Mouse (Mus musculus) testis, adult 2 months (tissue): ENCODE measurements around the gene Cd5. TPM values are rescaled to one million over a fixed set of nuclear protein-coding genes. Genes with fewer than 3 reads are reported as not detected.
A peak's percentile ranks its signal among the peaks of the same experiment; 100 is the strongest.

Source experiments
- H3K27ac ChIP-seq: fragments of 200-500 bp; 2 replicates; pipeline ENCODE4 v1.5.1; 2012; ENCODE audit warnings: low read depth, low read length; ENCODE audit not compliant: control insufficient read depth, insufficient read depth
- H3K27me3 ChIP-seq: fragments of 200-500 bp; 2 replicates; pipeline ENCODE4 v1.6.1; 2012; ENCODE audit warnings: mild to moderate bottlenecking, low read length, moderate library complexity; ENCODE audit not compliant: control insufficient read depth, insufficient read depth
- H3K36me3 ChIP-seq: fragments of 200-500 bp; 2 replicates; pipeline ENCODE4 v1.6.1; 2012; ENCODE audit warnings: mild to moderate bottlenecking, low read length; ENCODE audit not compliant: control insufficient read depth, insufficient read depth
- H3K4me1 ChIP-seq: fragments of 200-500 bp; 2 replicates; pipeline ENCODE4 v1.6.1; 2012; ENCODE audit warnings: low read length; ENCODE audit not compliant: control insufficient read depth, insufficient read depth
- H3K4me3 ChIP-seq: fragments of 200-500 bp; 2 replicates; pipeline ENCODE4 v1.5.1; 2012; ENCODE audit warnings: low read depth, mild to moderate bottlenecking, low read length, moderate library complexity, mixed read lengths; ENCODE audit not compliant: control insufficient read depth
- CTCF ChIP-seq: fragments of 200-500 bp; IDR thresholded peaks from 2 replicates; pipeline ENCODE4 v1.5.1; 2012; ENCODE audit warnings: low read depth, mild to moderate bottlenecking, inconsistent platforms, low read length, moderate library complexity; ENCODE audit not compliant: control insufficient read depth, insufficient read depth, insufficient replicate concordance
- POLR2A ChIP-seq: fragments of 200-500 bp; IDR thresholded peaks from 2 replicates; pipeline ENCODE4 v1.6.1; 2012; ENCODE audit warnings: low read depth, mild to moderate bottlenecking, inconsistent platforms, low read length, moderate library complexity; ENCODE audit not compliant: control insufficient read depth
- polyA plus RNA-seq: library from polyadenylated mRNA; depleted of rRNA; stranded (reverse); fragments of >200 nt; gene quantifications from 2 replicates; pipeline ENCODE4 v1.2.3, GENCODE M21; 2012; rRNA removed

Cd5 gene
- polyA plus RNA-seq, 1 experiment = 0.06 TPM

DNA sequence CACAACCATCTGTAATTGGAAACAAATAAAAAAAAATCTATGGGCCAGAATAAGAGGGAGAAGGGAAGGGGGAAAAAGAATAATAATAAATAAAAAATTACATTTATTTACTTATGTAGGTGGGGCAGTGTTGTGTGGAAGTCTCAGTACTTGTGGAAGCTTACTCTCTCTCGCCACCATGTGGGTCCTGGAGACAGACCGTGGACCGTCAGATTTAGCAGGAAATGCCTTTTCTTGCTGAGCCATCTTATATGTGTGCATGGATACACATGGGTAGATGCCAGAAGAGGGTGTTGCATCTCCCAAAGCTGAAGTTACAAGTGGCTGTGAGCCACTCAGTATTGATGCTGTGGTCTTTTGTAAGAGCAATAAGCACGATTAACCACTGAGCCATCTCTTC is 57.2 kb downstream of the Cd5 start:
- Histone ChIP-seq H3K36me3 (no peaks in the 10 kb centered on the region), H3K4me3 (no peak overlapping the region), H3K27ac (no peak overlapping the region), H3K4me1 (no peaks in the 10 kb centered on the region), H3K27me3 (no peaks in the 10 kb centered on the region)
- no peak for TF ChIP-seq CTCF
- TF ChIP-seq POLR2A = no peak

GRCm38 (mm10) chr19:10678772-10679067 is 60.1 kb downstream of the Cd5 start:
- TF ChIP-seq CTCF = no peak
- TF ChIP-seq POLR2A = no peak
- Histone ChIP-seq H3K27me3 (no peaks in the 10 kb centered on the region), H3K36me3 (no peaks in the 10 kb centered on the region), H3K4me1 (no peaks in the 10 kb centered on the region), H3K27ac (no peak overlapping the region), H3K4me3 (no peak overlapping the region)

- H3K4me1 ChIP-seq = no peaks in the 10 kb centered on the region
- TF ChIP-seq CTCF = peak; percentile 91; the same call in 1 of the 2 replicates
- TF ChIP-seq POLR2A = no peak
- no peaks in the 10 kb centered on the region for H3K36me3 ChIP-seq
- H3K4me3 ChIP-seq = no peak within 1 kb of the TSS
- no peak within 1 kb of the TSS for H3K27ac ChIP-seq
- no peaks in the 10 kb centered on the region for H3K27me3 ChIP-seq
Measured at GRCm38 (mm10) chr19:10677915-10678771, 60.7 kb downstream of the Cd5 start, which contains the start of gene Pga5. Pga5 (minus strand) TSS chr19:10678071.

GRCm38 (mm10) chr19:10676656-10677055 is 62.1 kb downstream of the Cd5 start:
- TF ChIP-seq CTCF (no peak), POLR2A (no peak)
- H3K27ac ChIP-seq = no peak overlapping the region

GRCm38 (mm10) chr19:10673275-10673674 is 65.5 kb downstream of the Cd5 start:
- H3K4me1 ChIP-seq = no peaks in the 10 kb centered on the region
- H3K27me3 ChIP-seq = no peaks in the 10 kb centered on the region
- TF ChIP-seq POLR2A (no peak), CTCF (no peak)
- no peak overlapping the region for H3K27ac ChIP-seq
- H3K4me3 ChIP-seq = no peak overlapping the region
- no peaks in the 10 kb centered on the region for H3K36me3 ChIP-seq

More at GRCm38 (mm10) chr19:10676656-10677055, 62.1 kb downstream of the Cd5 start:
- H3K4me1 ChIP-seq = no peaks in the 10 kb centered on the region
- no peaks in the 10 kb centered on the region for H3K27me3 ChIP-seq
- no peaks in the 10 kb centered on the region for H3K36me3 ChIP-seq
- no peak overlapping the region for H3K4me3 ChIP-seq

DNA sequence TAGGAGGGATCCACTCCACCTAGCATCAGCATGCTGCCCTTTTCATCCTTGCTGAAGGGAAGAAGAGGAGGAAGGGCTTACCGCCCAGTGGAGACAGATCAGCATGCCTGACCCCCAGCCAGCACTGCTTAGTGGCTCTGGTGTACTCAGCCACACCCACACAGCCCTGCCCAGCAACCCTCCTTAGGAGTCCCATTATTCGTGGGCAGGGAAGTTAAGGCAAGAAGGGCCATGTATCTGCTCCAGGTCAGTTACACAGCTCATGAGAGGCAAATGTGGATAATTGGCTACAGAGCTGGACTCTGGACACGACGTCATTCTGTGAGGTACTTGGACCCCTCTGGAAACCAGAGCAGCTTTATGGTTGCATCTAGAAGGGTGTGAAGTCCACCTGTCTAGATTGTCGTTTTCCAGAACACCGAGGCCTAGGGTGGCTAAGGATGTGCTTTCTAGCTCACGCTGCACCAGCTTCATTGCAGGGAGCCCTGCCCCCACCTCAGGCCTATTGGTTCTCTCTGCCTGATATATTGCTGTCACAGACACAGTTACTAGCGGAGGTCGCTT is 66.9 kb downstream of the Cd5 start:
- Histone ChIP-seq H3K36me3 (no peaks in the 10 kb centered on the region), H3K27ac (no peak overlapping the region), H3K27me3 (no peaks in the 10 kb centered on the region), H3K4me1 (no peaks in the 10 kb centered on the region), H3K4me3 (no peak overlapping the region)
- no peak for TF ChIP-seq POLR2A
- no peak for TF ChIP-seq CTCF

DNA sequence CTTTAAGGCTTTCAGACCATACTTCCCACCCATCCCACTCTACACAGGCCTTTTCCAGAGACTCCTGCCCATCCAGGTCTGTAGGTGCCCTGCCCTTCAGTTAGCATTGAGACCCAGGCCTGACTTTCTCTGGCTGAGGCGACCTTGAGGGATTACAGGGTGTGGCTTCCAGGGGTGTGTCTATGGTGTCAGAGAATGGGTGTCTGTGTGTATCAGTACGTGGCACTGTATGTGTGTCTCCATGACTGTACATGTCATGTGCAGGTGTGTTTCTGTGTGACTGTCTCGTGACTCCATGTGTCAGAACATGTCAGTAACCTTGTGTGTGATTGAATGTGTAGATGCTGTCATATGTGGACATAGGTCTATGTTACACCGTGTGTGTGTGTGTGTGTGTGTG is 67.5 kb downstream of the Cd5 start:
- no peak overlapping the region for H3K27ac ChIP-seq
- H3K36me3 ChIP-seq = no peaks in the 10 kb centered on the region
- TF ChIP-seq CTCF = no peak
- TF ChIP-seq POLR2A = no peak
- no peaks in the 10 kb centered on the region for H3K27me3 ChIP-seq
- H3K4me1 ChIP-seq = no peaks in the 10 kb centered on the region
- H3K4me3 ChIP-seq = no peak overlapping the region

Other genes starting within 250 kb of the Cd5 start
- gene Cpsf7, start 213.7 kb downstream of the Cd5 start, polyA plus RNA-seq = 30.4 and 33.1 TPM in 2 replicates
- gene Sdhaf2, start 212.9 kb downstream of the Cd5 start, polyA plus RNA-seq = 11.6 and 16.6 TPM in 2 replicates
- gene Tmem216, start 182.8 kb downstream of the Cd5 start, polyA plus RNA-seq = 37.4 and 39.5 TPM in 2 replicates
- gene Cyb561a3, start 161.8 kb downstream of the Cd5 start, polyA plus RNA-seq = 27.0 and 34.2 TPM in 2 replicates
- 18.3 and 24.5 TPM in 2 replicates for gene Tmem138, start 161.6 kb downstream of the Cd5 start, polyA plus RNA-seq
- gene Ddb1, start 133.7 kb downstream of the Cd5 start, polyA plus RNA-seq = 91.2 and 95.5 TPM in 2 replicates
- 166 and 174 TPM in 2 replicates for gene Tkfc, start 133.3 kb downstream of the Cd5 start, polyA plus RNA-seq
- gene Vwce, start 104.8 kb downstream of the Cd5 start, polyA plus RNA-seq = 1.3 and 2.2 TPM in 2 replicates
- gene Pga5, start 60.9 kb downstream of the Cd5 start, polyA plus RNA-seq = 0.10 and 0.20 TPM in 2 replicates
- 29.0 and 33.6 TPM in 2 replicates for gene Vps37c, start 50.3 kb downstream of the Cd5 start, polyA plus RNA-seq
- gene Cd6, start 91.1 kb upstream of the Cd5 start, polyA plus RNA-seq = not detected in 2 replicates
- gene Slc15a3, start 100.7 kb upstream of the Cd5 start, polyA plus RNA-seq = 0.43 and 0.67 TPM in 2 replicates
- 2.6 and 3.1 TPM in 2 replicates for gene Tmem132a, start 130.9 kb upstream of the Cd5 start, polyA plus RNA-seq
- 40.3 and 44.3 TPM in 2 replicates for gene Tmem109, start 143.0 kb upstream of the Cd5 start, polyA plus RNA-seq
- gene Prpf19, start 156.2 kb upstream of the Cd5 start, polyA plus RNA-seq = 86.2 and 86.5 TPM in 2 replicates
- 0.15 and 0.24 TPM in 2 replicates for gene Zp1, start 181.6 kb upstream of the Cd5 start, polyA plus RNA-seq
- 0.88 and 1.2 TPM in 2 replicates for gene Ptgdr2, start 198.2 kb upstream of the Cd5 start, polyA plus RNA-seq
- gene Ccdc86, start 210.3 kb upstream of the Cd5 start, polyA plus RNA-seq = 13.5 and 15.3 TPM in 2 replicates
- gene Ms4a10, start 235.7 kb upstream of the Cd5 start, polyA plus RNA-seq = 0.48 and 2.2 TPM in 2 replicates